Mouse (Mus musculus): ENCODE data around the gene Ppp1r2.

Ppp1r2 gene

DNA sequence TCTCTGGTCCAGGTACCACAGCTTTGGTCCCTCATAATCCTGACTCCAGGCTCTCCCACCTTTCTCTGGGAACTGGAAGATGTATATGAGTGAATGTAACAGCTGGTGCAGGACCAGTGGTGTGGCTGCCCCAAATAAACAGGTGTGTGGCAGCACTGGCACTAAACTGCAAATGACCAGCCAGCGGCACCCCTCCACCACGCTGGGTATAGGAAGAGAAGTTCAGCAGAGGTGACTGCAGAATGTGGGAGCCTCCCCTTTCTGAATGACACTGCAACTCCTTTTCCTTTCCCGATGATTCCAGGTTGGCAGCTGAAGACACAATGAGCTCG lies 41.9 kb downstream of the Ppp1r2 start:
- DNase-seq: no peak

DNA sequence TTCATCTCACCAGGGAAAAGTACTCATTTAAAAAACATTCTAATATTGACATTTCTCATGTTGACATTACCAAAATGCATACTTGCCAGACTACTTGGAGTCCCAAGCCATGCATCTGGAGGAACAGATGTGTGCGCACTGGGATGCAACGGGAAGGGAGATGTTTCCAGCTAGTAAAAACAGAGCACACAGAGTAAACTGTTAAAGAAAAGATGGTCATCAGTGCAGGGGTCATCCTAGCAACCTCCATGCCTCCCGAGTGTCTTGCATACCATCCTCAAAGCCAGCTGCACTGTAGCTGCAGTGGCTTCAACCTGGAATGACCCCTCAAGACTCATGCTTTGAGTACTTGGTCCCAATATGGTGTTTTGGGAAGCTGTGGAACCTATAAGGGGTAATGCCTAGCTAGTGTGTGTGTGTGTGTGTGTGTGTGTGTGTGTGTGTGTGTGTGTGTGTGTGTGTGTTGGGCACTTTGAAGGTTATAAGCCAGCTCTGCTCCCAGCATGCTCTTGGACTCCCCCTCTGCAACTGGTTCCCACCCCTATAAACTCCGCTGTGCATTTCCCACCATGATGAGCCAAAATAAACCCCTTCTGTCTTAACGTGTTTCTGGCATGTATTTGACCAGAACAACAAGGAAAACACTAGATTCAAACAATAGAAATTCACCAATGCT lies 42.4 kb downstream of the Ppp1r2 start:
- no peak for DNase-seq

DNA sequence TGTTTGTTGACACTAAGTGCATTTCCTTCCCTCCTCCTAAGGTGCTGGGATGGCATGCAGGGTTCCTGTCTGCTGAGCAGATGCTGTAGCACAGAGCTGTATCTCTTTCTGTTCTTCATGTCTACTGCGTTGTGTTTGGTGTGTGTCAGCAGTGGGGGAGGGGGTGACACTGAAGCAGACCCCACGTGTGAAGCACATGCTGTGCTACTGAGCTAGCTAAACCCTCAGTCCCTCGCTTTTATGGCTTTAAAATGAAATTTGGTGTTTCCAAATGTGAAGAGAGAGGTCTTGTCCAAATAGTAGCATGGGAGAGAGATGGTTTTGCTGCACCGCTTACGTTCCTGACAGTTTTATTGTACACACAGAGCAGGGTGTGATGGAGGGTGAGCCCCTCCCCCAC lies 43.5 kb downstream of the Ppp1r2 start:
- DNase-seq: no peak

DNA sequence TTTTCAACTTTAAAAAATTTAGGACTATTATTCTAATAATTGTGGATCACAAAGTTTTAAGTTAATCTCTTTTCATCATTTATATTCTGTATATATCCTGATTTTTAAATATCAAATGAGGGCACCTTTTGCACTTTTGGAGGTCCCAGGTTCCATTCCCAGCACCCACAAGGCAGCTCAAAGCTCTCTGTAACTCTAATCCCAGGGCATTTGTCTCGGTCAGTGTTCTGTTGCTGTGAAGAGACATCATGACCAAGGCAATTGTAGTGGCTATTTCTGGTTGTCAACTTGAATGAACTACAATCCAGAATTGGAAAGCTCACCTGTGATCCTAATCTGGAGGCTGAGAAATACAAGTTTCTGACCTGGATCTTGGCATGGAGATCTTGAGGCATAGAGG lies 47.3 kb downstream of the Ppp1r2 start:
- DNase-seq: no peak

DNA sequence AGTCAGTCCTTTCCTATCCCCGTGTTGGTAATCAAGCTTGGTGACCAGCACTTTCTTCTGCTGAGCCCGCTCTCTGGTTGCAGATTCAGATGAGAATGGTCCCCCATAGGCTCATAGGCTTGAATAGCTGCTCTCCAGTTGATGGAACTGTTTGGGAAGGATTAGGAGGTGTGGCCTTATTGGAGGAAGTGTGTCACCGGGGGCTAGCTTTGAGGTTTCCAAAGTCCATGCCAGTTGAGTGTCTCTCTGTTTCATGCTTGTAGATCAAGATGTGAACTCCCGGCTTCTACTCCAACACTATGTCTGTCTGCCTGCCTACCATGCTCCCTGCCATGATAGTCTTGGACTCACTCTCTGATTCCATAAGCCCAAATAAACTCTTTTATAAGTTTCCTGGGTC lies 59.8 kb downstream of the Ppp1r2 start:
- no peak for DNase-seq

DNA sequence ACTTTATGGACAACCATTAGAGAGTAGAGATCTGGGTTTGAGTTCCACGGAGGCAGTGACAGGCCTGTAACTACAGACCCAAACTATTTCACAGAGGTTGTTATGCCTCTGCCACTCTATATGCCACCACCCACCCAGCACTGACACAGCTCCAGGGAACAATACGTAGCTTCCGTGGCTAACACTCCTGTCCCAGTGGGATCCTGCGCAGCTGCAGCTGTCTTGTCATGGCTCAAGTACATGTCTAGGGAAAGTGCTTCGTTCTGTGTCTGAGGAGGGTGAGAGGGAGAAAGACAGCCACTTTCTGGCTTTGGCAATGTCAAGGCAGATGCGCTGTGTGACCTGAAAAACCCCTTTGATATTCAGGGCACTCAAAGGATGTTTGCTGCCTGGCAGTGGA lies 61.6 kb downstream of the Ppp1r2 start:
- DNase-seq: no peak

DNA sequence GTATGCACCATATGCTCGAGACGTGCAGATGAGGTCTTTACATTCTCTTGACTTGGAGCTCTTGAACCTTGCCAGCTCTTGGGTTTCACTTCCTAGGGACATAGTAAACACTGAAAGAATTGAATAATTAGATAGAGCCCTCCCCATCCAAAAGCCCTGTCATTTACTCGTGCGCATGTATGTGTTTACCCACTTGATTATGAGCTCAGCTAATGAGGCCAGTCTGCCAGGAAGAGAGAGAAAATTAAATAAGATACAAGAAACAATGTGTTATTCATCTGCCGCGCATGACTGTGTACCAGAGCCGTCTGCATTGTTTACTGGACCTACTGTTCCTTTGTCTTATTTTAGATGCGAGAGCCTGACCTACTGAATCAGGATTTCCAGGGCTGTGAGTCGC lies 63.6 kb downstream of the Ppp1r2 start:
- DNase-seq: peak; percentile 84

DNA sequence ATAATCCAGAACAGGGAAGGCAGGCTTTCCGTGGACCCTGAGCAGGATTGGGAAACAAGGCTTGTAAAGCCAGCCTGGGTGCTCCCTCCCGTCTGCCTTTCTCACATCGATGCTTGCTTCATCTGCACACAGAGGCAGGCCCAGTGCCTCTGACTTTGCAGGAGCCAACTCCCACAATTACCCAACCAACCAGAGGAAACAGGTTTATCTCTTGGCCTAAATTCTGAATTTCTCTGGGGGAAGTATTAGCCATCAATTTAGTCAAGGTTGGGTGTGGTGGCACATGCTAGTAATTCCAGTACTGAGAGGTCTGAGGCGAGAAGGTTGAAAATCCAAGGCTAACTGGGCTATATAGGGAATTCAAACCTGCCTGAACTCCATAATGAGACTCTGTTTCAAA lies 64.6 kb downstream of the Ppp1r2 start:
- DNase-seq: no peak

DNA sequence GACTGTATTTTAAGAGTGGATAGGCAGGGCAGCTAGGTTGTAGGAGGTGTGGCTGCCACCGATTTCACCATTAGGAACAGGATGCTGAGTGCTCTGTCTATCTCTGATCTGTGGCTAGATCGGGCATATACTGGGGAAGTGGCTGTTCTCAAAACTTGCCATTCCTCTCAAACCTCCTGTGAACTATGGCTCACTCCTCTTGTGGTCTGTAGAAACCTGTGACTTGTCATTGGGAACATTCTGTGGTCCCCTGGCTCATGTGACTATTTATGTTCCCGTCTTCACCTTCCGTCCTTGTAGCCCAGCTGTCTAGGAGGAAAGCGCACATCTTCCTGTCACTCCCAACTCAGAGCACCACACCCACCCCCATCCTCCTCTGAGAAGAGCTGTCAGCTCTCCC lies 65.2 kb downstream of the Ppp1r2 start:
- no peak for DNase-seq

DNA sequence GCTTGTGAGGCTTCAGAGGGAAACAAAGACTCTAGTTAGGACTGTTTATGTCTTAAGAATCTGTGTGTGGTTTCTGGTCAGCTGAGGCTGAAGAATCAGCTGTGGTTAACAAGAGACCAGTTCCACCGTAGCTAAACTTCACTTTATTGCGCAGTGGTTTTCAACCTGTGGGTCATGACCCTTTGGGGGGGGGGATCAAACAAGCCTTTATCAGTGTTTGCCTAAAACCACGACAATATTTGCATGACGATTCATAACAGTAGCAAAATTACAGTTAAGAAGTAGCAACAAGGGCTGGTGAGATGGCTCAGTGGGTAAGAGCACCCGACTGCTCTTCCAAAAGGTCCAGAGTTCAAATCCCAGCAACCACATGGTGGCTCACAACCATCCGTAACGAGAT lies 69.4 kb downstream of the Ppp1r2 start:
- no peak for DNase-seq

DNA sequence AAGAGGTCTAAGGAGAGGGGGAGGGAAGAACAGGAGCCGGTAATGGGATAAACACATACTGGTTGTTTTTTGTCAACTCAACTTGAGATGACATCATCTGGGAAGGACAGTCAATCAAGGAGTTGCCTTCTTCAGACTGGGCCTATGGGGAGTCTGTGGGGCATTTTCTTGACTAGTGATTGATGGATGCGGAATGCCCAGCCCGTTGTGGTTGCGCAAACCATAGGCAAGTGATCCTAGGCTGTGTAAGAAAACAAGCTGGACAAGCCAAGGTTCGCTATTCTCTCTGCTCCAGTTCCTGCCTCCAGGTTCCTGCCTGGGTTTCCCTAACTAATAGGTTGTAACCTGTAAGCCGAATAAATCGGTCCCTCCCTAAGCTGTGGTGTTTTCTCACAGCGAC lies 69.9 kb downstream of the Ppp1r2 start:
- no peak for DNase-seq

DNA sequence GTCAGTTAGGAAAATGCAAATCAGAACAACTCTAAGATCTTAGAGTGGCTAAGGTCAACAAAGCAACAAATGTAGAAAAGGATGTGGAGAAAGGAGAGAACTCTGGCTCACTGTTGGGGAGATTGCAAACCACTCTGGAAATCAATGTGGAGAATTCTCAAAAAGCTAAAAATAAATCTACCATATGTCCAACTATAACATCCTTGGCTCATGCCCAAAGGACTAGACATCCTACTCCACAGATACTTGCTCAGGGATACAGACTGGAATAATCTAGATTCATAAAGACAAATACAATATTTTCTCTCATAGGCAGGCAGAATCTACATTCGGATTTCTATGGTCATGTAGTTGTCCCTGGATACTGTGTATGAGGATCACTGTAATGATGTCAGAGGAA lies 70.9 kb downstream of the Ppp1r2 start:
- no peak for DNase-seq

DNA sequence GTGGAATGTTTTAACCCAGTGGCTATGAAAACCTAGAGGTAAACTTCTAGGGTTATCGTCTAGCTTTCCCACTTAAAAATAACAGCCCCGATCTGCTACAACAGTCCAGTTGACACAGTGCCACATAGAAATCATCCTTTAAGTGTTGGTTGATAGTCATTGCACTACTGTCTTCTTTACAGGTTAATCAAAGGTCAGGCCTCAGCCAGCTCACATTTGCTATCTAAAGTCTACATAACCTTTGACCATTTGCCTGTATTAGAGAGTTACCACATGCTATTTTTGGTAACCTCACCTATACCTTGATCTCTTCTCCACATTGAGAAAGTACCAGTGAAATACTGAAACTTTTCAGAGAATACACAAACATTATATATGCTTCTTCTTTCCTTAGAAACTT lies 73.4 kb downstream of the Ppp1r2 start:
- no peak for DNase-seq
